Mouse (Mus musculus): ENCODE results near the gene Ubac2. TPM values are rescaled to one million over a fixed set of nuclear protein-coding genes. Genes with fewer than 3 reads are reported as not detected.

The Ubac2 gene
- polyA plus RNA-seq, 1 experiment: 47.1 TPM

GRCm38 (mm10) chr14:122034451-122034850, 156.0 kb downstream of the Ubac2 start, which contains the start of gene Timm8a2:
Gene Timm8a2 (plus strand): TSS chr14:122034674.
- TF ChIP-seq POLR2A (IDR thresholded peaks at IDR 0.05; ENCODE audit: borderline replicate concordance, extremely low read depth, low read depth, low read length) (no peak), CTCF (IDR thresholded peaks at IDR 0.05; ENCODE audit: insufficient read depth, low read length) (no peak)
- Histone ChIP-seq H3K4me3 (replicated peaks; ENCODE audit: extremely low read depth, low read depth, low read length) (no peak within 1 kb of the TSS), H3K4me1 (ENCODE audit: control insufficient read depth, insufficient read depth, low read length) (no peaks in the 10 kb centered on the region)
- WGBS: 89% methylated on average over 13 of the region's 13 CpGs
- DNase-seq: no peak

GRCm38 (mm10) chr14:122035181-122035580, 156.8 kb downstream of the Ubac2 start:
- 93% methylated on average over 1 of the region's 1 CpGs for WGBS
- DNase-seq: no peak
- Histone ChIP-seq H3K4me3 (replicated peaks; ENCODE audit: extremely low read depth, low read depth, low read length) (no peak overlapping the region), H3K4me1 (ENCODE audit: control insufficient read depth, insufficient read depth, low read length) (no peaks in the 10 kb centered on the region)
- TF ChIP-seq POLR2A (IDR thresholded peaks at IDR 0.05; ENCODE audit: borderline replicate concordance, extremely low read depth, low read depth, low read length) (no peak), CTCF (IDR thresholded peaks at IDR 0.05; ENCODE audit: insufficient read depth, low read length) (no peak)

DNA sequence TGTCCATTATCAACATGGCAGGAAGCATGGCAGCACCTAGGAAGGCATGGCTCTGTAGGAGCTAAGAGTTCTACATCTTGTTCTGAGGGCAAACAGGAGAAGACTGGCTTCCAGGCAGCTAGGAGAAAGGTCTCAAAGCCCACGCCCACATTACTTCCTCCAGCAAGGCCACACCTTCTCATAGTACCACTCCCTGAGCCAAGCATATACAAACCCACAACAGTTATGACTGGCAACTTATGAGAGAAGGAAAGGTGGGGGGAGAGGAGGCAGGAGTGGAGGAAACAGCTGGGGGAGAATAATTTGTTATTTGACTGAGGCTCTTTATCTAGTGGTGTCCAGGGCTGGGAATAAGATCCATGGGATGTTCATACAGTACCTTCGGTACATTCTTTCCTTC, 157.4 kb downstream of the Ubac2 start:
- no peak for DNase-seq
- H3K4me3 ChIP-seq (replicated peaks; ENCODE audit: extremely low read depth, low read depth, low read length): no peak overlapping the region
- TF ChIP-seq CTCF (IDR thresholded peaks at IDR 0.05; ENCODE audit: insufficient read depth, low read length): no peak
- TF ChIP-seq POLR2A (IDR thresholded peaks at IDR 0.05; ENCODE audit: borderline replicate concordance, extremely low read depth, low read depth, low read length): no peak
- WGBS: 62% methylated on average over 2 of the region's 2 CpGs
- no peaks in the 10 kb centered on the region for H3K4me1 ChIP-seq (ENCODE audit: control insufficient read depth, insufficient read depth, low read length)

DNA sequence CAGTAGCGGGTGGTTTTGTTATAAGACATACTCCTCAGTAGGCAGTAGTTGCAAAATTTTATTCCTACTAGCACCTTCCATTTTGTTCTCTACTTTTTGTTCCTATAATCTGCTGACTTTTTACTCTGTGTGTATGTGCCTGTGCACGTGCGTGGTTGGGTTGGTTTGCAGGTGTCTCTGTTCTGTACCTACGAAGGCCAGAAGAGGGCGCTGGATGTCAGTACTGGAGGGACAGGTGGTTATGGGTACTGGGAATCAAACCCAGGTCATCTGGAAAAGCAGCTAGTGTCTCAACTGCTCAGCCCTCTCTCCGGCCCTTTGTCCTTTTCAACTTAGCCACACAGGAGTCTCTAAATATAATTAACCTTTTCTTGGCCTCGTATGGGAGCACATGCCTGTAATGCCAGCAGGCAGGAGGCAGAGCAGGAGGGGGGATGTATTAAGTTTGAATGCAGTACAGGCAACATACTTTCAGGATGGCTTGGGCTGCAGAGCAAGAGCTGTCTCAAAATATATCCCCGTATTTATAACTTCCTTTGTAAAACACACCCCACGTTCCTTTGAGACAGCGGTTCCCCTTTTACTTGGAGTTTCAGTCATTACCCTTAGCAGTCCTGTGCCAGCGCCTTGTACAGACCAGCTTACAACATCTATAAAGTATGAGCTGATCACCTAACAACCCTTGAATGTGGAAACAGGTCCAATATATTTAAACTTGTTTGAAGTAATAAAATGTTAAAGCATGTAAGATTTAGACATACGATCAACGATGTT, 160.6 kb downstream of the Ubac2 start:
- DNase-seq: no peak
- Histone ChIP-seq H3K4me3 (replicated peaks; ENCODE audit: extremely low read depth, low read depth, low read length) (no peak overlapping the region), H3K4me1 (ENCODE audit: control insufficient read depth, insufficient read depth, low read length) (no peaks in the 10 kb centered on the region)
- TF ChIP-seq POLR2A (IDR thresholded peaks at IDR 0.05; ENCODE audit: borderline replicate concordance, extremely low read depth, low read depth, low read length) (no peak), CTCF (IDR thresholded peaks at IDR 0.05; ENCODE audit: insufficient read depth, low read length) (no peak)
- 86% methylated on average over 13 of the region's 13 CpGs for whole genome bisulfite sequencing

DNA sequence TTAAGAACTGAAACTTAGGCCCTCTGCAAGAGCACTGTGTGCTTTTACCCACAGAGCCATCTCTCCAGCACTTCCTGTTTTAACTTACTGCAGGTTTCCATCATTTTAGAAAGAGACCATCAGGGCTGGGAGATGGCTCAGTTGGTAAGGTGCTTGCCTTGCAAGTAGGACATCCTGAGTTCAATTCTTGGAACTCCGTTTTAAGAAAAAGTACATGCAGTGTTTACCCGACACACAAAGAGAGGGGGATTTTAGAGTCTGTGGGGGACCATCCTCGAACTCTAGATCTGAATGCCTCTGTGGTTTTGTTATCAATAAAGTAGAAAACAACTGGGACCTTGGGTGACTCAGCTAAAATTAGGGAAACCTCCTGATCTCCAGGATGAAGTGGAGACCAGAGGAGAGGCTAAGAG, 163.0 kb downstream of the Ubac2 start:
- Histone ChIP-seq H3K4me3 (replicated peaks; ENCODE audit: extremely low read depth, low read depth, low read length) (no peak overlapping the region), H3K4me1 (ENCODE audit: control insufficient read depth, insufficient read depth, low read length) (no peaks in the 10 kb centered on the region)
- DNase-seq: no peak
- TF ChIP-seq CTCF (IDR thresholded peaks at IDR 0.05; ENCODE audit: insufficient read depth, low read length): no peak
- TF ChIP-seq POLR2A (IDR thresholded peaks at IDR 0.05; ENCODE audit: borderline replicate concordance, extremely low read depth, low read depth, low read length): no peak
- 84% methylated on average over 3 of the region's 3 CpGs for WGBS

GRCm38 (mm10) chr14:122042142-122042694, 163.8 kb downstream of the Ubac2 start:
- no peak for DNase-seq
- Histone ChIP-seq H3K4me1 (ENCODE audit: control insufficient read depth, insufficient read depth, low read length) (no peaks in the 10 kb centered on the region), H3K4me3 (replicated peaks; ENCODE audit: extremely low read depth, low read depth, low read length) (no peak overlapping the region)
- TF ChIP-seq CTCF (IDR thresholded peaks at IDR 0.05; ENCODE audit: insufficient read depth, low read length) (no peak), POLR2A (IDR thresholded peaks at IDR 0.05; ENCODE audit: borderline replicate concordance, extremely low read depth, low read depth, low read length) (no peak)
- WGBS: 72% methylated on average over 8 of the region's 8 CpGs

- WGBS: 87% methylated on average over 8 of the region's 8 CpGs
- no peak for DNase-seq
- no peak for TF ChIP-seq CTCF (IDR thresholded peaks at IDR 0.05; ENCODE audit: insufficient read depth, low read length)
- TF ChIP-seq POLR2A (IDR thresholded peaks at IDR 0.05; ENCODE audit: borderline replicate concordance, extremely low read depth, low read depth, low read length): no peak
Measured at GRCm38 (mm10) chr14:122047784-122048183, 169.4 kb downstream of the Ubac2 start.

DNA sequence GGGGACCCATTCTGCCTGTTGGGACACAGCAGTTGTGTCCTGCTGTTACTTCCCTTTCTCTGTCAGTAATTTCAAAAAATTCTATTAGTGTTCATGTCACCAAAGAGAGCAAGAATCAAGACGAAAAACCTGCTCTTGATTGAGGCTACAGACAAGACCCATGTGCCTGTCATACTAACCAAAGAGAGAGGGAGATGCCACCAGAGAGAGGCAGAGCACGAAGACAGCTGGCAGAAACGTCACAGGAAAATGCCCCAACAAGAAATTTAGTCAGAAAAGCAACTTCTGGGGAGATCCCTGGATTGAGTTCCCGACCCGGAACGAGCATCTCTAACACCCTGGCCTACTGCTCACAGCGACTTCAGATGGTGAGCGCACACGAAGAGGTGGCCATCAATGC, 170.4 kb downstream of the Ubac2 start:
- 85% methylated on average over 9 of the region's 9 CpGs for WGBS
- TF ChIP-seq POLR2A (IDR thresholded peaks at IDR 0.05; ENCODE audit: borderline replicate concordance, extremely low read depth, low read depth, low read length) (no peak), CTCF (IDR thresholded peaks at IDR 0.05; ENCODE audit: insufficient read depth, low read length) (no peak)
- Histone ChIP-seq H3K4me3 (replicated peaks; ENCODE audit: extremely low read depth, low read depth, low read length) (no peak overlapping the region), H3K4me1 (ENCODE audit: control insufficient read depth, insufficient read depth, low read length) (no peaks in the 10 kb centered on the region)
- no peak for DNase-seq

More at GRCm38 (mm10) chr14:122047784-122048183, 169.4 kb downstream of the Ubac2 start:
- no peak overlapping the region for H3K4me3 ChIP-seq (replicated peaks; ENCODE audit: extremely low read depth, low read depth, low read length)
- H3K4me1 ChIP-seq (ENCODE audit: control insufficient read depth, insufficient read depth, low read length): no peaks in the 10 kb centered on the region

DNA sequence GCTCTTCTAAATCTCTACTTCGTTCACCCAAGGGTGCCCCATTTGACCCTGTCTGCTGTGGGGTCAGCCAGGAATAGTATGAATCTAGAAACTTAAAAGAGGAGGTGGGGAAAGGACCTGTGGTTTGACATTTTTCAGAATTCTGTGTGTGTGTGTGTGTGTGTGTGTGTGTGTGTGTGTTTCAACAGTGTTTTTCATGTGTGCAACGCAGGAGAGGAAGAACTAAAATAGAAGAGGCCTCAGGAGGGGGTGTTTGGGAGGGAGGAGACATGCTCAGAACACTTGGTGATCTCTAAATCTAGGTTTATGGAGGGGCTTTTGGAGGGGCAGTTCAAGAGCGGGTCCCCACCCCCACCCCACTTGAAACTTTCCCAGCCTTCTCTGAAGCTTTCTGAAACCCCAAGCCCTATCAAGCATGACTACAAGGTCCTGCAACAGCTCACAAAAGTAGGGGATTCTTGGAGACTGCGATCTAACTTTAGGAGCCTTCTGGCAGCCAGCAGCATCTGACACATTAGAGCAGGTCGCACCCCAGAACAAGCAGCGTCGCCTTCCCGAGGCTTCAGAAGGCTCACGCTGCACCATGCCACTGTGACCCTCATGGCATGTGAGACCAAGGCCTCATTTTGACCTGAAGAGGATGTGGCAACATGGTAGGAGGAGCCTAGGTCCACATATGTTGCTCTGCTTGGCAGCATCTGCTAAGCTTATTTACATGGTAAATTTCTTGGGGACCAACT, 174.6 kb downstream of the Ubac2 start:
- no peak for DNase-seq
- no peak for TF ChIP-seq CTCF (IDR thresholded peaks at IDR 0.05; ENCODE audit: insufficient read depth, low read length)
- TF ChIP-seq POLR2A (IDR thresholded peaks at IDR 0.05; ENCODE audit: borderline replicate concordance, extremely low read depth, low read depth, low read length): no peak
- Histone ChIP-seq H3K4me3 (replicated peaks; ENCODE audit: extremely low read depth, low read depth, low read length) (no peak overlapping the region), H3K4me1 (ENCODE audit: control insufficient read depth, insufficient read depth, low read length) (no peaks in the 10 kb centered on the region)
- 70% methylated on average over 9 of the region's 9 CpGs for WGBS

Measured in lung, adult 2 months (tissue).